ENCODE assay signal across 15 mouse cellular contexts in genomic region chr10:95010333-95010732, GRCm38 (mm10).
"Had no signal": no experiment of that assay in that cellular context is flagged by ENCODE, and none has a peak within 500 bp of the region (broad histone marks: within the 10 kb centered on the region; RNA-seq: fewer than 3 reads in every experiment).

No protein-coding gene starts in this region.

- DNase-seq: liver, postnatal 0 days; lung, adult 2 months; lung, postnatal 14 days; lung, postnatal 36 days; retina, postnatal 1 day; right cerebral cortex, adult 18-20 months; right cerebral cortex, postnatal 25 days; right cerebral cortex, postnatal 4 days; spleen, adult 18-20 months; thymus, adult 18-20 months; thymus, postnatal 14 days; thymus, postnatal 36 days had no signal

- ATAC-seq: liver, postnatal 0 days; lung, postnatal 0 days; midbrain, embryonic 13.5 days; midbrain, embryonic 15.5 days had no signal
